Mouse (Mus musculus) kidney, adult 8-10 months (tissue): ENCODE data around the gene Smpd3.

Experiments used
- DNase-seq, 2 experiments: peaks; one replicate each; pipeline ENCODE4 v3.0.0; 2022

The Smpd3 gene

DNA sequence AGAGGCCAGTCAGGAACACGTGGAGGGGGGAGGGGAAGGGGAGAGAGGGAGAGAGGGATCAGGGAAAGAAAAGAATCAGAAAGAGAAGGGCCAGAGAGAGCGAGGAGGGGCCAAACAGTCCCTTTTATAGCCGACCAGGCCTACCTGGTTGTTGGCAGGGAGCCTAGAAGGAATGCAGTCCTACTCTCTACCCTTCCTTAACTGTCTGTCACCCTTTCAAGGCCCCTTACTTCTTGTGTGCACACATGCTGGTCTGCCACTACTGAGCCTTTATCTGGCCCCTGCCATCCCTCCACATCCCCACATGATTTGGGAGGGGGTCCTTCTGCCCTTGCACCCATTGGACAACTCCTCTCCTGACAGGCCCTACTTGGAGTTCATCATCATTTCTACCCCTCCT lies 49.1 kb downstream of the Smpd3 start:
- no peak for DNase-seq

DNA sequence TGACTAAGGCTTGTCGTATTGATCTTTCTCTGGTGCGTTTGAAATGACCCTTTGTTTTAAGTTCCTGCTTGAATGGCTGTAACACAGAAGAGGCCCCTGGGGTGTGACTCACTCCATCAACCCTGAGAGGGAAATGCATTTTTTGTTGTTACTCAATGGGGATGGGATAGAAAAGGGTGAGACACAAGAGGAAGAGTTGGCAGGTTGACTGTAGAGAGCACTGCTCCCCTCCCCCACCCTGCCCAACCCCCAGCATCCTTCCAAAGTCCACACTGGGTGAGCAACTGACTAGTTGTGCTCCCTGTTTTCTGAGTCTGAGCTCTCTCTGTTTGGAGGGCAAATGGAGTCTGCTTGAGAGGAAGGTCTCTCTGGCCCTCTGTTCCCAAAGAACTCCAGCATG lies 50.3 kb downstream of the Smpd3 start:
- no peak for DNase-seq

DNA sequence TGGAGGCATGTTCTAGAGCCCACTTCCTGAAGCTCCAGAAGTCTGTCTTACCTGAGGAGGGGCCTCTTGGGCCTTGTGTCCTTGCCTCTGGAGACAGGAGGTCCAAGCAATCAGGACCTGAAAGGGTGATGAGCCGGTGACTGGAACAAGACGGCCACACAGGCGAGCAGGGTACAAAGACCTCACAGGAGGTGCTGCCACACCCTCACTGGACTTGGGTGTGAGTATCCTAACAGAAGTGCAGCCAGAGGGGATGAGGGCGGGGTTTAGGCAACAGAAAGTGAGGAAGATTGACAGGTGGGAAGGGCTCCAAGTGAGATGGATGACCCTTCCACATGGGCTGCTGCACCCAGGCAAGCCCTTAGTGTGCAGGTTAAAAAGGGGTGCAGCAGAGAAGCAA lies 56.9 kb downstream of the Smpd3 start:
- DNase-seq: no peak

DNA sequence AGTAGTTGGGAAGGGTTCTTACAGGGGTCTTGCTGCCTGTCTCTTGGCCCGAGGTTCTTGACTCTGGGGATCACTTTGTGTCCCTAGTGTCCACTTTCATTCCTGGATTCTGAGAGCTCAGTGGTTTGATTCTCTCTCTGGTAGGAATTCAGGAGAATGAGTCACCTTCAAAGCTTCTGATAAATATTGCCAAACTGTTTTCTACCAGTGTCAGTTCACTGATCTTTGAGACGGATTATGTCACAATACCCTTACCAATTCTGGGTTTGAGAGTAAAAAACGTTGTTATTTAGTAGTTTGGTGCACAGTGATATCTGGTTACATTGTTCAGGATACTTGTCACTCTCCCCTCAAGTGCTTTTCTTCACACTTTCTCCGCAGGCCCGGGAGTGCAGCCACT lies 57.6 kb downstream of the Smpd3 start:
- DNase-seq: no peak

DNA sequence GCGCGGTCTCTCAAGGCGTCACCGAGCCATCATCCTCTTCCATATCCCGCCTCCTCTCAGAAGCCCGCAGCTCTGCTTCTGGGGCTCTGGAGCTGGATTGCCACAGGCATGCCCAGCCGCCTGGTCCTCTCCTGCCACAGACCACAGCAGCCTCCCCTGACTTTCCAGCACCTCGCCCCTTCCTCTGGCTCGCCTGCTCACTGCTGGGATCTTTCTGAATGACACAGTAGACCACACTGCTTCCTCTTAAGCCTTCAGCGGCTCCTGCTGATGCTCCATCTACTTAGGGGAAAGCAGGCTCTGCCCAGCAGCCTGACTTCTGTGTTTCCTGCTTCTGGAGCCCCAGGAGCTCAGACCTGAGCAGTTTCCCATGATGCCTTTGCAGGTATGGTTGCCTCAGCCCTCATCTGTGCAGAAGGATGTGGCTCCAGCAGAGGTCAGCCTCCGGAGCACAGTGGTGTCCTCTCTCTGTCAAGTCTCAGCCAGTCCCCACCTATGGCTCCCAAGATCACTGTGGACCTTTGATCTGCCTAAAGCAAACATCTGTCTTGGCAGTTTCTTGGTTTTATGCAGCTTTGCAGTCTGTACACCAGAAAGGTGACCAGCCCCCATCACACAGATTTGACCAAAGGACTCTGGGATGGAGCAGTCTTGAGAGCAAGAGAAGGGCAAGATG lies 59.3 kb downstream of the Smpd3 start:
- DNase-seq: no peak

DNA sequence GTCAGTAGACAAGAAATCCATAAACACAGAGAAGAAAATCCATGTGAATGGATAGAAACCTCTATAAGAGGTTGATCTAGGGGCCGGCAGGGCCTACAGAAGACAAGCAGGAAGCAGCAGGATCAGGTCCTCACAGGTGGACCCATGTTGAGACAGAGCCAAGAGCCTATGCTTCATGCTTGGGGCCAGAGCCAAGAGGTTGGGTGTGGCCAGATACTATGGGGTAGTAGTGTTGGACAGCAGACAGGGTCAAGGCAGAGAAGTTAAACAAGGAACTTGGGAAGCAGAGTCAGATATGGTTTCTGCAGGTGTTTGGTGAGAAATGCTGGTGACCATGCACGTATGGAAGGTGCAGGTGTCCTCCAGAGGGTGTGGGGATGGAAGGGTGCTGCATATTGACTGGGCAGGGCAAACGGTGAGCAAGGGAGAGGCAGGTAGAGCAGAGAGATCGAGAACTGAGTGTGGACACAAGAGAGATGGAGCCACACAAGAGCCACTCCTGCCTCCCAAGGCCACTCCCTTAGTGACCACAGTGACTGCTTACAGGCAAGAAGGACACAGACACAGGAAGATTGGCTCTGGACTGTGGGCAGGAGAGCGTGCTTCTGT lies 61.0 kb downstream of the Smpd3 start:
- DNase-seq: no peak

DNA sequence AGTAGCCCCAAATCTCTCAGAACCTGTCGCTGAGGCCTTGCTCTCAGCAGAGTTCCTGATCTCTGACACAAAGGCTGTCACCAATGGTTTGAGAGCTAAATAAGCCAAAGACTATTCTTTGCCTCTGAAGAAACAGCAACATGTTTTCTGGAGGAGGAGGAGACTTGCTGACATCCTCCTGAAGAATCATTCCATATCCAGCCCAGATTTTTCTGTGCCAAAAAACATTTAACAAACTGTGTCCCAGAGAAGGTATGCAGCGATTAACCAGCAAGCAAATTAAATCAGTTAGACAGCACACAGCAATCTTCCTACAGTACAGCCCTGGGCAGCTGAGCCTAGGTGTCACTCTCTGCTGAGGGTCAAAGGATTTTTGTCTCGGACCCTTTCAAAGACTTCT lies 64.3 kb downstream of the Smpd3 start:
- no peak for DNase-seq

DNA sequence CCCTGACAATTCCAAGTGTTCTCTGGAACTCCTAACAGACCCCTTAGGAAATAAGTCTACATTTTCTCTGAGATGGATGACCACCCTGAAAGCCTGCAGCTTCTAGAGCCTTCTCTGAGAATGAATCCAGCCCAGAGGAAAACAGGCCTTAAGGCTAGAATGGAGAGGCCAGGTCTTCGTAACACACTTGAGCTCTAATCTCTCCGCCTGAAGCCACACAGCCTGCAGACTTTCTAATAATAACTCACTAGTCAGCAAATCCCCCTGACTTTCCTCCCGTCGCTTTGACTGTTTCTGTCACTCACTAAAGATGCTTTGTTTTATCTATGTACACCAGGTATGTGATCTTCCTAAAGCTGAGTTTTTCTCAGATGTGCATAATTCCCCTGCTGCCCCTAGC lies 66.4 kb downstream of the Smpd3 start:
- DNase-seq: no peak

DNA sequence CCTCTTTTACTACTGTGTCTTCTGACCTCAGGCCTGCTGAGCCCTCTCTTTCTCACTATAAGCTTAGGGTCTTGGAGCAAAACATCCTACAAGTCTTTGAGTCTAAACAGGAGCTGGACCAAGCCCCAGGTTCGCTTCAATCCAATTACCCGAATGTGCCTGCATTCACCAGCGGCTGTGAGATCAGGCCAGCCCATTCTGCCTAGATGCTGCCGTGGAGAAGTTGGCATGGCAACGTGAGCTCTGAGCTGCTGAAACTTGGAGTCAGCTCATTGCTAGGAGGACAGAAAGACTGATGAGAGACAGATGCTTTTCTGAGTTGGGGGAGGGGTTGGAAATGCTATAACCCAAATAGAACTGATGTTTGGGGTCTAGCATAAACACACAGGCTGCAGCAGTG lies 67.0 kb downstream of the Smpd3 start:
- DNase-seq: no peak

DNA sequence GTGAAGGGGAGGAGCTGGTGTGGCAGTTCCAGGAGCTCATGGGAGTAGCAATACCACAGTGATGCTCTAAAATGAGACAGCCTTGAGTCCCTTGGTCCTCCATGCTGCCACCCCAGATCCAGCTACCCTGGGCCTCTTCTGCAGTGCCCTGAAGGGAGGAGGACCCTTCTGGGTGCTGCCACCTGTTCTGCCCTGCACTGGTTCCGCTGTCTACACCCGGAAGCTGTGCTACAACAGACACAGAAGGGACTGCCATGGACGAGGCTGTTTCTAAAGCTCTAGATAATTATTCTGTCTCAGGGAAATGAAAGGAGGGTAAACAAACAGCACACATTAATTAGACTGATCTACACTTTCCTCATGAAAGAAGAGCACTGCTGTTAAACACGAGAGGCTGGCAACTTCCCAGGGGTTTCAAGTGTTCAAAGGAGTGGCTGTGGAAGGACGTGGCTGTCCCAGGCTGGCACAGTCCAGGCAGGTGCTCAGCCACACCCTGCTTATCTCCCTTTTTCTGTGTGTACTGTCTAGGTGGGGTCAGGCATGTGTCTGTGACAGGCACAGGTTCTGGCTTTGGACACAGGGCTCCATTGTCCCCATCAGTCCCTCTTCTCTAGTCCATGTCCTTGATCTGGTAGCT lies 69.0 kb downstream of the Smpd3 start:
- no peak for DNase-seq

DNA sequence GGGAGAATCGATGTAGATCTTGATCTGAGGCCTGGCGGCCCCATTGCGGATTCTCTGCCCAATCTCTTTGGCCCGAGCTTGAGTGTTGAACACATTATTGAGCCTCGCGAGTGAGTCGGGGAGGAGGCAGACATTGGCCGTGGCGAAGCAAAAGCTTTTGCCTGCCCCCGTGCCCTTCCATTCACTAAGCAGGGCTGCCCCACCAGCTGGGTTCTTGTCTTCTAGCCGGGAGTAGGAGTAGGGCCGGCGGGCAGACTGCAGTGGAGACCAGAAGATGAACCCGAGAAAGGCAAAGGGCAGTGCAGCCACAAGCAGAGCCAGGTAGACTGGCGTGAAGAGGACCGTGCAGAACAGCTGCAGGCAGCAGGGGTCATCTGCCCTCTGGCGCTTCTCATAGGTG lies 72.4 kb downstream of the Smpd3 start:
- DNase-seq: no peak

DNA sequence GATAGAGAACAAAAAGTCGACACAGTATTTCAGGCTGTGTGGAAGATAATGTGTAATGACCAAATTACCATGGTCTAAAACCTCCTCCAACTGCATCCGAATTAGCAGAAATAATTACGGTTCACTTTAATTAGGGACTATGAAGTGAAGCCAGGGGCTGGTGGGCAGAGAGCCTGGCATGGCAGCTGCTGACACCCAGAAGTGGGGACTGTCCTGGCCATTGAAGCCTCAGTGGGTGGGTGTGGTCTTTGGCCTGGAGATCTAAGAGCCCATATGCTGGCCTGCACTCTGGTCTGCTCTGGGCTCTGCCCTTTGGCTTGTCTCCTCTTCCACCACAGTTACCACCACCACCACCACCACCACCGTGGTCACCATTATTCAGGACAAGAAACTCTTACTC lies 73.9 kb downstream of the Smpd3 start:
- DNase-seq: no peak

DNA sequence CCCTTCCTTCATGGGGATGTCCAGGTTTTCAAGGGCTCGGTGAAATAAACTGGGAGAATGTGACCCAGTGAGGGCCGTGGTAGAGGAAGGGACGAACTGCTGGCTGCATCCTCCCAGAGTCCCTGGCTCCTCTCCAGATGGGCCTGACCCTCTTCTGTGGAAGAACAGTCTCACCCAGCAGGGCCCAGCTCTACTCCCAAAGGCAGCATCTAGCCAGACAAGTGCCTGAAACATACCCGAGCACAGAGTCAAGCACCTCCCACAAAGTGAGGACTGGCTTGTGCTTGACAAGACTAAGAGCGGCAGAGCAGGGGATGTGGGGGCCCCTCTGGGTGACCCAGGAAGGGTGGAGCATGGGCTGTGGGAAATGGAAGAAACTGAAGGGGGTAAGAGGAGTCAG lies 75.4 kb downstream of the Smpd3 start:
- no peak for DNase-seq

DNA sequence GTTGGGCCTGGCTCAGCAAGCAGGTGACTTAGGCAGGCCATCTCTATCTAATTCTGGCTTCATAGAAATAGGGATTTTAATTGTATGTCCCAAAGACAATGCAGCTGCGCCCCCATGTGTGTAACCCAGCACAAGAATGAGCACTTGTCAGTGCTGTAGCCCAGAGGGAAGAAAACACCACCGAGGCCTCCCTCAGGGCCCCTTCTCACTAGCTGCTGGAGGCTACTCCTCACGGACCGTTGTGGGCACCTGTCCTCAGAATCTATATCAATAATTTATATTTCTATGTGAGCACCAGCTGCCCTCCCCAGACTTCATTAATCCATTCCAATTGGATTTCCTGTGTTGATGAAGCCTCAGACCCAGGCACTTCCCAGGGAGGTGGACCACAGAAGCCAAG lies 76.9 kb downstream of the Smpd3 start:
- no peak for DNase-seq

DNA sequence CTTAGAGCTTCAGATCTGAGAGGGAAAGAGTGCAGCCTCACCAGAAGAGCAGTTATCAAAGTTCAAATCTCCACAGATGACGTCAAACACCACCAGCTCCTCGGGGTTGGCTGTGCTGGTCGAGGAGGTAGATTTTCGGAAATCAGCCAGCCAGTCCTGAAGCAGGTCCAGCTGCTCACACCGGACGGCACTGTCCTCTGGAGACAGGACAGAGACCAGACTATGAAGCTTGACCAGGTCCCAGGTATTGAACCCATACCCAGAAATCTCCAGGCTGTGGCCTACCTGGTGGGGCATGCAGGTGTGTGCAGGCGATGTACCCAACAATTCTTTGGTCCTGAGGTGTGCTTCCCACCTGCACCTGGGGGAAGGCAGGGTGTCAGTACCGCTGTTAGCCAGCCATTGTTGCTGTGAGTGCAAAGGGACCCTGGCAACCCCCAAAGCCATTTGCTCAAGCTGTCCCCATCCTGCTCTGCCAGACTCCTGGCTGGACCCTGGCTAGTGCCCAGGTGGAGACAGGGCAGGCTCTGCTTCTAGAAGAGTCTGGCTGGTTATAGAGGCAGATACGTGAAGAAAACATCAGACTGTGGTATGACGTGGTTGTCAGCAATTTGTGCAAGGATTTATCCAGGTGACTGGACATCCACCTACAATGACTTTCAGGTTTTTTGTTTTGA lies 78.1 kb downstream of the Smpd3 start:
- no peak for DNase-seq

DNA sequence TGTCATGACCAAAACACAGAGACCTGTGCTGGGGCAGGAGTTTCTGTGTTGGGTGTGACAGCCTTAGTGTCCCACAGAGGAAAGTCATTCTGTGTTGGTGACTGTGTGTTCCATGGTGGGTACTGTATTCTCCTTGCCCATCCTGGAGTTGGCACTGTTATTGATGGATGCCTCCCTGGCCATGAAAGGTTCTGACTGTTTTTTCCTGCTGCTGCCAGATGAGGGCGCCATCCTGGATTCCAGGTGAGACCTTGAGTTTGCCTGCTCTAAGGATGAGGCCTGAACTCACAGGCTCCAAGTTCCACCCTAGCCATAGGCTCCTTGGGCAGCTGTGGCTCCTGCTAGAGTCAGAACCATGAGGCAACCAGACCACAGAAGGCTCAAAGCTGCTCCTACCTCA lies 79.6 kb downstream of the Smpd3 start:
- DNase-seq: no peak

DNA sequence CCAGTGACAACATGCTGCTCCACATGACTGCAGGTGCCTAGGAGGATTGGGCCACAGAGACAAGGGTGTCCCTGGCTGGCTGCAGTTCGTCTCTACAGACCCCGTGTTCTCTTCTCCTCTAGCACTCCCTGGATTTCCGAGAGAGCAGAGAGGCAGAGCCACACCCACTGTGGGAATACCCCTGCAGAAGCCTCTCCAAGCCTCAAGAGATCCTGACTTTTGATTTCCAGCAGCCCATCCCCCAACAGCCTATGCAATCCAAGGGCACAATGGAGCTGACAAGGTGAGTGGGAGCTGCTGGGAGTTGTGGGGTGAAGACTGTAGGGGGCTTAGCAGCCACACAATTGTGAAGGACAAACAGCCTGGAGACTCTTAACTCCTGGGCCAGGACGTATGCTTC lies 87.6 kb downstream of the Smpd3 start:
- DNase-seq: no peak

DNA sequence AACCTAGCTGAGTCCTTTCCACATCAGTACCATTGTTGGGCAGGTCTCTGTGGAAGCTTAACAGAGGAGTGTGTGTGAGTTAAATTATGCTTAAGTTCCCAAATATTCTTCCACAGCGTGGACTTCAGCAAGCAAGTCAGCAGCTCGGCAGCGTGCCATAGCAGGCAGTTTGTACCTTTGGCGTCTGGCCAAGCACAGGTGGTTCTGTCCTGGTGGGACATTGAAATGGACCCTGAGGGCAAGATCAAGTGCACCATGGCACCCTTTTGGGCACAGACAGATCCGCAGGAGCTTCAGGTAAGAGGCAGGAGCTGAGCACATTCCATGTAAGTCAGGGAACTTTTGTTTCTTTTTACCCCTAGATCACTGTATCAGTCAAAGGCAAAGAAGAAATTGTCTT lies 100.7 kb downstream of the Smpd3 start:
- peak; percentile 51 to 81 for DNase-seq

DNA sequence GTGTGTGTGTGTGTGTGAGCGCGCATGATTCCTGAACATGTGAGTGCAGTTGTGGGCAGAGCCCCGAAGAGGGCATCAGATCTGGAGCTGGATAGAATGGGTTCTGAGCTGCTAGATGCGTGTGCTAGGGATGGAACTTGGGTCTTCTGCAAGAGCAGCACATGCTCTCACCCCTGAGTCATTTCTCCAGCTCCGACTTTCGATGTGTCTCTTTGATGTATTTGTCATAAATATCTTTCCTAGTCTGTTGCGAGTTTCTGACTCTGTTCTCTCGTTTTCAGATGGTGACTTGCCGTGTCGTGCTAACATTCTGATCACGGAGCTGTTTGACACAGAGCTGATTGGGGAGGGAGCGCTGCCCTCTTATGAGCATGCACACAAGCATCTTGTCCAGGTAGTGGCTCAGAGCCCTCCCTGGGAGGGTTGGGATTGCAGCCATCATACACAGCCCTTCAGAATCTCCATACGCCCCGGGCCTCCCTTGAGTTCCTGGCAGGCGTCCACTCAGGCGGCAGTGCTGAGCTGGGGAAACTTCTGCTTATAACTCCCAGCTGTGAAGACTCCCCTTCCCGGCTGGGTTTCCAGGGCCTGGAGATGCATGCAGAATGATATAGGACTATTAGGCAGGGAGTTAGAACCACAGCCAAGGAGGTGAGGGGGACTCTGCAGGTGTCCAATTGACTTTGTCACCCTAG lies 103.1 kb downstream of the Smpd3 start:
- DNase-seq: no peak

DNA sequence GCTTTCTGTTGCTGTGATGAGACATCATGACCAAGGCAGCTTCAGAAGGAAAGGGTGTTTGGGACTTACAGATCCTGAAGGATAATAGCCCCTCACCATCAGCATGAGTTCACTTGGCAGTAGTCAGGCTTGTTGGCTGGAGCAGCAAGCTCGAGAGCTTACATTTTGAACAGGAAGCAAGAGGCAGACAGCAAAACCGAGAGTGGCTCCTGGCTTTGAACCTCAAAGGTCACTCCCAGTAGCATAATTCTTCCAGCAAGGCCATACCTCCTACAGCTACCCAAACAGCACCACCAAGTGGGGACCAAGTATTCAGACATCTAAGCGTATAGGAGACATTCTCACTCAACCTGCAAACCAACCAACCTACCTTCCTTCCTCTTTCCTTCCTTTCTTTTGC lies 105.0 kb downstream of the Smpd3 start:
- DNase-seq: no peak

DNA sequence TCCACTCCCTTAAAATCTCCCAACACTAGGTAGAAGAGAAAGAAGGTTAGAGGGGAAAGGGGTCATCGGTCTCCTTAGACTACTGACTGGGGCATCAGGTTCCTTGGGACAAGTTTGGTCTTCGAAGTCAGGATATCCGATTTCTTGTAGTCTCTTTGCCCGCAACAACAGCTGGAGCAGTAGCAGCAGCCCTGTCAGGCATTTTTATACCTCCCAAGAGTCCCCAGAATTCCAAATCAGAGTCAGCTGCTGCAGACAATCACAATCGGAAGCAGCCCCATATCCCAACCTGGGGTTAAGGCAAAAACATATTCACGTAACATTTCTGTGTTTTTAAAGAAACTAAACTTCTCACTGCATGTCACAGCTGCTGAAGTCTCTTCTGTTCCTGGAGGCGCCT lies 106.3 kb downstream of the Smpd3 start:
- no peak for DNase-seq

DNA sequence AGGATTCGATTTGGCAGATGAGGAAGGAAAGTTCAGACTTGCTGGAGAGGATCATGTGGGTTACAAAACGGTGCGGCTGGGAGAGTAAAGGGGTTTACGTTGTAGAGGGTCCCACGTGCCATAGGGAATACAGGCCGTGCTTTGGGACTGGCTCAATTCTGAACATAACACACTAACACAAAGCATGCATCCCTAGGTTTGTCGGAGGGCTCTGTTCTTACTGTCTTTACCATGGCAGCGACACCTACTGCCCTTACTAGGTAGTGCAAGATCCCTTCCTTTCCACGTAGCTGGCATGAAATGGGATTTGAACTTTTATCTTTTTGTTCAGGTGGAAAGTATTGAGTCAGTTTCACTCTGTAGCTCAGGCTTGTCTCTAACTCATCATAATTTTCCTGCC lies 111.2 kb downstream of the Smpd3 start:
- peak in 1 of 2 experiments; percentile 59 for DNase-seq

DNA sequence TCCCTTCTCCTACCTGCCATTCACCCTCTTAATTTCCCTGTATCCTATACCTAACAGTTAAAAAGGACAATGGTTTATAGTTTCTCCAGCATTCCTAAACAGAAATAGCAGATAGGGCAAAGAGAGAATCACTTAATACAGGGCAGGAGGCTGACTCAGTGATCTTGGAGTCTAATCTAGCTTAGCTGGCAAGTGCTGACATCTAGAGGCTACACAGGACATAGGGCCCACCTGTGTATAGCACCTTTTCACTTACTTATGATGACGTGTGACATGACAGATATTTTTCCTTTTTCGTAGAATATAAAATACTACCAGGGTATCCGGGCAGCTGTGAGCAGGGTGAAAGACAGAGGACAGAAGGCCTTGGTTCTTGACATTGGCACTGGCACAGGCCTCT lies 118.2 kb downstream of the Smpd3 start:
- no peak for DNase-seq

DNA sequence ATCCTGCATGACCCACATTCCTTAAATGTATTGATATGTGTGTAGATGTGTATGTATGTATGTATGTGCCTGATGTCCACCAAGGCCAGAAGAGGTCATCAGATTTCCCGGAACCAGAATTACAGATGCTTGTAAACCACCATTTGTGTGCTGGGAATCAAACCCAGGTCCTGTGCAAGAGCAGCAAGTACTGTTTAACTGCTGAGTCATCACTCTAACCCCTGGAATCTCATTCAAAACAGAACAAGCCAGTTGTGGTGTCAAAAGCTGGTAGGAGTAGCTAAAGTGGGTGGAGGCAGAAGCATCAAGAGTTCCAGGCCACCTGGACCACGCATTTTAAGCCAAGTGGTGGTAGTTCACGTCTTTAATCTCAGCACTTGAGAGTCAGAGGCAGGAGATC lies 123.8 kb downstream of the Smpd3 start:
- DNase-seq: no peak
